Mouse (Mus musculus) urinary bladder, postnatal 36 days (tissue): ENCODE data around the gene Nepro.

Experiments
- DNase-seq, 2 experiments: peaks; one replicate each; pipeline ENCODE4 v3.0.0; 2022; ENCODE audit warnings: low spot score in 2 of 2, mixed read lengths in 1 of 2

The Nepro gene

GRCm38 (mm10) chr16:44724083-44724787, at the start of gene Nepro:
Gene Nepro, plus strand, starts transcription at chr16:44724301.
- DNase-seq, result peak; percentile 93 to 96

- no peak for DNase-seq
Measured at GRCm38 (mm10) chr16:44676357-44676756, 47.7 kb upstream of the Nepro start.

GRCm38 (mm10) chr16:44679082-44679481, 45.0 kb upstream of the Nepro start:
- no peak for DNase-seq

GRCm38 (mm10) chr16:44679503-44679971, 44.6 kb upstream of the Nepro start:
- DNase-seq, result no peak

- DNase-seq, result no peak
Measured at GRCm38 (mm10) chr16:44680756-44681498, 43.2 kb upstream of the Nepro start.

GRCm38 (mm10) chr16:44684646-44685045, 39.5 kb upstream of the Nepro start:
- no peak for DNase-seq

GRCm38 (mm10) chr16:44685401-44685800, 38.7 kb upstream of the Nepro start:
- DNase-seq, result no peak

- no peak for DNase-seq
Measured at GRCm38 (mm10) chr16:44686991-44687718, 36.9 kb upstream of the Nepro start.

- DNase-seq, result no peak
Measured at GRCm38 (mm10) chr16:44687719-44688420, 36.2 kb upstream of the Nepro start.

- no peak for DNase-seq
Measured at GRCm38 (mm10) chr16:44688507-44688906, 35.6 kb upstream of the Nepro start.

GRCm38 (mm10) chr16:44690501-44690900, 33.6 kb upstream of the Nepro start:
- no peak for DNase-seq

- no peak for DNase-seq
Measured at GRCm38 (mm10) chr16:44691066-44691465, 33.0 kb upstream of the Nepro start.

GRCm38 (mm10) chr16:44691561-44692141, 32.5 kb upstream of the Nepro start:
- peak; percentile 16 to 25 for DNase-seq

- no peak for DNase-seq
Measured at GRCm38 (mm10) chr16:44692541-44692940, 31.6 kb upstream of the Nepro start.

GRCm38 (mm10) chr16:44693695-44694094, 30.4 kb upstream of the Nepro start:
- DNase-seq, result no peak

GRCm38 (mm10) chr16:44695214-44695858, 28.8 kb upstream of the Nepro start:
- DNase-seq, result no peak

- DNase-seq, result no peak
Measured at GRCm38 (mm10) chr16:44695859-44696620, 28.1 kb upstream of the Nepro start.

GRCm38 (mm10) chr16:44697473-44698205, 26.5 kb upstream of the Nepro start:
- DNase-seq, result no peak

- no peak for DNase-seq
Measured at GRCm38 (mm10) chr16:44701155-44701554, 22.9 kb upstream of the Nepro start.
